ENCODE assay signal across 19 mouse cellular contexts in the genomic region with DNA sequence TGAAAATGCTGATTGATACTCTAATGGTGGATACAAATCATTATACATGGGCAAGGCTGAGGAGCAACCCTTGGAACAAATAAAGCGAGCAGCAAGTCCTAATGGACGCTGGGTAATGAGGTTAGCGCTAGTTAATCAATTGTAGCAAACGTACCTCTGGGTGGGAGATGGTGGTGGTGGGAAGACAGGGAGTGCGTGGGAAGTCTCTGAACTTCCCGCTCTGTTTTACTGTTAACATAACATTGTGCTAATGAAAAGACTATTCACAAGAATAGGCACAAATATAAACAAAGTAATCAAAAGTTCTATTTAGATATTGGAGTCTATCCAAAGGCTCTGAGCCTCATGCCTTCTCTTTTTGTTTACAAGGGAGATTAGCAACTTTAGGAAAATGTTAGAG. TPM values are rescaled to one million over a fixed set of nuclear protein-coding genes. Genes with fewer than 3 reads are reported as not detected.
"Had no signal": no experiment of that assay in that cellular context is flagged by ENCODE, and none has a peak within 500 bp of the region (broad histone marks: within the 10 kb centered on the region; RNA-seq: fewer than 3 reads in every experiment).

No protein-coding gene starts in this region.

- H3K9me3 ChIP-seq: neural tube, embryonic 12.5 days; neural tube, embryonic 13.5 days; neural tube, embryonic 15.5 days; stomach, embryonic 15.5 days had no signal

- H3K4me2 ChIP-seq: neural tube, embryonic 12.5 days; neural tube, embryonic 13.5 days; neural tube, embryonic 15.5 days; stomach, embryonic 15.5 days had no signal

- H3K4me3 ChIP-seq: neural tube, embryonic 12.5 days; neural tube, embryonic 13.5 days; neural tube, embryonic 15.5 days; stomach, embryonic 15.5 days had no signal

- H3K9ac ChIP-seq: neural tube, embryonic 12.5 days; neural tube, embryonic 13.5 days; neural tube, embryonic 15.5 days; stomach, embryonic 15.5 days had no signal

- H3K4me1 ChIP-seq: neural tube, embryonic 12.5 days; neural tube, embryonic 13.5 days; neural tube, embryonic 15.5 days; stomach, embryonic 15.5 days had no signal

- H3K27me3 ChIP-seq: neural tube, embryonic 12.5 days; neural tube, embryonic 13.5 days; neural tube, embryonic 15.5 days; stomach, embryonic 15.5 days had no signal

- H3K36me3 ChIP-seq: neural tube, embryonic 12.5 days; neural tube, embryonic 13.5 days; neural tube, embryonic 15.5 days; stomach, embryonic 15.5 days had no signal

- H3K27ac ChIP-seq: neural tube, embryonic 12.5 days; neural tube, embryonic 13.5 days; neural tube, embryonic 15.5 days; stomach, embryonic 15.5 days; stomach, postnatal 0 days had no signal

- DNase-seq: retina, postnatal 1 day; right cerebral cortex, adult 18-20 months; right cerebral cortex, postnatal 14 days; right cerebral cortex, postnatal 25 days; right cerebral cortex, postnatal 4 days; spleen, adult 18-20 months; thymus, adult 18-20 months; thymus, adult 2 months; thymus, postnatal 14 days; thymus, postnatal 25 days; thymus, postnatal 36 days; thymus, postnatal 4 days had no signal

RNA-seq across cellular contexts. Expression of gene March4, which starts 13.1 kb away (rescaled TPM):
- total RNA-seq: neutrophil, adult 5-6 weeks had no signal
- polyA plus RNA-seq: thymus, adult 2 months; thymus, postnatal 0 days had no signal
